Mouse (Mus musculus) liver, postnatal 0 days (tissue): Measurements from ENCODE around the gene Ccdc60. TPM values are rescaled to one million over a fixed set of nuclear protein-coding genes. Genes with fewer than 3 reads are reported as not detected.

Experiments
- ATAC-seq: fragments of 200-750 bp; cut with Nextera tagmentation; 2 replicates; pipeline ENCODE4 v1.8.0; 2017; ENCODE audit warnings: mild to moderate bottlenecking, moderate library complexity
- DNase-seq: peaks from one replicate; pipeline ENCODE4 v3.0.0-alpha.2; 2016
- H3K27ac ChIP-seq: fragments of 300-500 bp; sonication (generic); 2 replicates; pipeline ENCODE4 v1.5.1; 2014; ENCODE audit warnings: antibody characterized with exemption, moderate library complexity, mild to moderate bottlenecking, low read depth
- H3K27me3 ChIP-seq: fragments of 300-500 bp; sonication (generic); 2 replicates; pipeline ENCODE4 v1.6.1; 2014; ENCODE audit warnings: low read length, control low read depth, mixed read lengths; ENCODE audit not compliant: insufficient read depth
- H3K36me3 ChIP-seq: fragments of 300-500 bp; sonication (generic); replicated peaks from 2 replicates; pipeline ENCODE4 v1.6.1; 2014; ENCODE audit warnings: mild to moderate bottlenecking, control low read depth, low read length, moderate library complexity, mixed read lengths; ENCODE audit not compliant: insufficient read depth
- H3K4me1 ChIP-seq: fragments of 300-500 bp; sonication (generic); 2 replicates; pipeline ENCODE4 v1.6.1; 2014; ENCODE audit warnings: antibody characterized with exemption, mild to moderate bottlenecking, control low read depth; ENCODE audit not compliant: insufficient read depth
- H3K4me2 ChIP-seq: fragments of 300-500 bp; sonication (generic); 2 replicates; pipeline ENCODE4 v1.6.1; 2014; ENCODE audit warnings: low read depth, mild to moderate bottlenecking, low read length, moderate library complexity, mixed read lengths
- H3K4me3 ChIP-seq: fragments of 300-500 bp; sonication (generic); 2 replicates; pipeline ENCODE4 v1.5.1; 2014; ENCODE audit warnings: low read depth, low read length
- H3K9ac ChIP-seq: fragments of 300-500 bp; sonication (generic); replicated peaks from 2 replicates; pipeline ENCODE4 v1.6.1; 2014; ENCODE audit warnings: mild to moderate bottlenecking, moderate library complexity
- H3K9me3 ChIP-seq: fragments of 300-500 bp; sonication (generic); 2 replicates; pipeline ENCODE4 v1.6.1; 2016; ENCODE audit warnings: mild to moderate bottlenecking, control low read depth, low read length, mixed read lengths
- CTCF ChIP-seq: sonication (generic); IDR thresholded peaks from 2 replicates; pipeline ENCODE4 v1.5.1; 2016; ENCODE audit warnings: antibody characterized with exemption, low read depth
- EP300 ChIP-seq: IDR thresholded peaks from 2 replicates; pipeline ENCODE4 v1.6.1; 2016; ENCODE audit warnings: antibody characterized with exemption, low read depth, mild to moderate bottlenecking
- WGBS: fragments of 180-500 bp; shearing (Covaris S2); extraction: QIAGEN DNeasy Blood & Tissue Kit; methylation state at CpG from one replicate; pipeline ENCODE4 v1.1.7; 2014; ENCODE audit not compliant: insufficient replicate concordance; 5-methylcytosine and 5-hydroxymethylcytosine counted together
- polyA plus RNA-seq: library from polyadenylated mRNA; unstranded; fragments of >200 nt; fragmentation: Nextera tagmentation; extraction: Ambion mirVana; gene quantifications from 2 replicates; pipeline ENCODE4 v1.2.1, GENCODE M21; 2015

The Ccdc60 gene
- polyA plus RNA-seq, 1 experiment from 2014 or later: not detected

DNA sequence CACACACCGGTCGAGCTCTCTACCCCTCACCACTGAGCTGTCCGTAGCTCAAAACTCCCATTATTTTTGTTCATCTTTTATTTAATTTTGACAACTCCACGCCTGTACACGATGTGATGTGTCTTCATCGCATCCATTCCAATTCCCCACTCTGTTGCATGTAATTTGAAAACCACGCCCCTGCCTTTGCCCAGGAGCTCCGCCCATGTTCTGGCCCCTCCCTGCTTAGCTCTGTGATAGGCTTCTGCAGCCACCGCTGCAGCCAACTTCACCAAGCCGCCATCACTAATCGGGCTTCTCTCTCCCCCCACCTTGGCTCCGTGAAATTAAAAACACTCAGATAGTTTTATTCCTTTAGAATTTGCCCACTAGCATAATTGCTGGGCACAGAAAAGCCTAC is 144.1 kb downstream of the Ccdc60 start:
- no peak for ATAC-seq
- Histone ChIP-seq H3K4me1 (no peaks in the 10 kb centered on the region), H3K4me2 (no peak overlapping the region), H3K4me3 (no peak overlapping the region), H3K9me3 (no peaks in the 10 kb centered on the region), H3K27ac (no peak overlapping the region), H3K36me3 (no peaks in the 10 kb centered on the region), H3K9ac (no peak overlapping the region), H3K27me3 (no peaks in the 10 kb centered on the region)
- TF ChIP-seq CTCF (no peak), EP300 (no peak)
- WGBS: 65% methylated on average over 12 of the region's 12 CpGs
- no peak for DNase-seq

DNA sequence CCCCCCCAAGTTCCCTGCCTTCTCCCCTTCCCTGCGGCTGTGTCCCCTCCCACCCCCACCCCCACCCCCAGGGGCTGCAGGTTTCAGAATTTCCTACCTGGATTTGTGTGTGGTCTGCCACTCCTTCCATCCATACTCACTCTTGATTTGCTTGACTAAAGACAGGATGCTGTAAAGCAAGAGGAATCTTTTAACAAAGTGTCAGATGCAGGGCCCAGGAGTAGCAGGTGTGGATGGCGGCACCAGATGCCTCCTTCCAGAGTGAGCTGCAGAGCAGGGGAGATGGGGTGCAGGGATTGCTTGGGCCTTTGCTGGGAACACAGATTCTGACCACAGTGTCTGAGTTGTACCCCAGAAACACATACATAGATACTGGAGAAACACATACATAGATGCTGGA is 148.1 kb downstream of the Ccdc60 start:
- H3K4me1 ChIP-seq: no peaks in the 10 kb centered on the region
- DNase-seq (no peak), ATAC-seq (no peak)
- no peak overlapping the region for H3K9ac ChIP-seq
- WGBS: 69% methylated on average over 2 of the region's 2 CpGs
- H3K9me3 ChIP-seq: no peaks in the 10 kb centered on the region
- H3K27me3 ChIP-seq: no peaks in the 10 kb centered on the region
- H3K4me2 ChIP-seq: no peak overlapping the region
- H3K27ac ChIP-seq: no peak overlapping the region
- H3K4me3 ChIP-seq: no peak overlapping the region
- H3K36me3 ChIP-seq: no peaks in the 10 kb centered on the region
- TF ChIP-seq EP300 (no peak), CTCF (no peak)

DNA sequence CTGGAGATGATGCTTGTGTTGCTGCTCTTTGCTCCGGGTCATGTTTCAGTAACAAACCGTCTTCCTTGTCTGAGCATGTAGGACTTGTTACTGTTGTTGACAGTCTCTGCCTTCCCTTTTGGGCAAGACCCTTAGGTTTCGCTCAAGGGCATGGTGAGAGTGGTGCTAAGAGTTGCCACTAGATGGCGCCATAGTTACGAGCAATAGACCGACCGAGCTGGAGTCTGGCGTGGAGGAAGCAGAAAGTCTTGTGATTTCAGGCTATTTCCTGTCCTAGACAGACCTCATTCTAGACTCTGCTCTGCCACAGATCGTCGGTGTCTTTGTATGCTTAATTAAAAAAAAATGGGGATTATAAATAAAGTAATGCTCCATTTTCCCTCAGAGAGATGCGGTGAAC is 165.4 kb downstream of the Ccdc60 start:
- Histone ChIP-seq H3K9me3 (no peaks in the 10 kb centered on the region), H3K9ac (no peak overlapping the region), H3K36me3 (no peaks in the 10 kb centered on the region), H3K27me3 (no peaks in the 10 kb centered on the region), H3K4me3 (no peak overlapping the region), H3K27ac (no peak overlapping the region), H3K4me2 (no peak overlapping the region), H3K4me1 (no peaks in the 10 kb centered on the region)
- DNase-seq (peak; percentile 73), ATAC-seq (peak; percentile 41; the same call in 1 of the 2 replicates)
- peak; percentile 91 for TF ChIP-seq CTCF
- TF ChIP-seq EP300: no peak
- WGBS: 10% methylated on average over 11 of the region's 11 CpGs

DNA sequence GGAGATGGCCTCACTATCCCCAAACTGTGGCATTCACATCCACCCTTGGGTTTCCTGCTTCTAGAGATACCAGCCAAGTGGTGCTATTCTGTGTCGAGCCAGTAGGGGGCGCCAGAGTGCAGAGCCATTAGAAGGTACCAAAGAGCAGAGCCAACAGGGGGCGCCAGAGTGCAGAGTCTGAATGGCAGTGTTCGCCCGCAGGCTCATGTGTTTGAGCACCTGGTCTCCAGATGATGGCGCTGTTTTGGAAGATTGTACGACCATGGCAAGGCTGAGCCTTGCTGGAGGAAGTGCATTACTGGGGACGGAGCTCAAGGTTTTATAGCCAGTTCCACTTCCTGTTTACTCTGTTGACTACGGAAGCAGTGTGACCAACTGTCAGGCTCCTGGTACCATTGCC is 172.2 kb downstream of the Ccdc60 start:
- no peak overlapping the region for H3K4me2 ChIP-seq
- no peak overlapping the region for H3K27ac ChIP-seq
- ATAC-seq (no peak), DNase-seq (peak; percentile 77)
- no peaks in the 10 kb centered on the region for H3K9me3 ChIP-seq
- H3K27me3 ChIP-seq: no peaks in the 10 kb centered on the region
- no peak for TF ChIP-seq EP300
- TF ChIP-seq CTCF: peak; percentile 97
- whole genome bisulfite sequencing: 18% methylated on average over 9 of the region's 9 CpGs
- no peak overlapping the region for H3K9ac ChIP-seq
- H3K36me3 ChIP-seq: no peaks in the 10 kb centered on the region
- no peak overlapping the region for H3K4me3 ChIP-seq
- H3K4me1 ChIP-seq: no peaks in the 10 kb centered on the region

DNA sequence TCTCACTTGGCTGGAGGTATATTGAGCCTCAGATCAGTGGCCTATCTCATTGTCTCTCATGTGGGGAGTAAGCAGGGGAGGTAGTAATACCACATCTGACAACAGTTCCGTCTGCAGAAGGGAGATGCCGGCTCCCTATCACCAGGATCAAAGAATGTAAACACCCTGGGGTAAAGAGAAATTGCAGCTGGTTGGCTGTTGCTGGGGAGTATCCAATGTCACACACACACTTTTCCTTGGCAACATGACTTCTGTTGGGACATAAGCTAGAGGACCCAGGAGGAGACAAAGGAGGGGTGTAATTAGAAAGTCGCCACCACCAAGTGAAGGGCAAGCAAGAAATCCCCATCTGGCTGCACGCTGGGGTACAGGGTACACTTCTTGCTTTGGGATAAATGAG is 172.7 kb downstream of the Ccdc60 start:
- no peak for ATAC-seq
- no peak overlapping the region for H3K27ac ChIP-seq
- H3K4me2 ChIP-seq: no peak overlapping the region
- no peaks in the 10 kb centered on the region for H3K9me3 ChIP-seq
- DNase-seq: no peak
- no peak overlapping the region for H3K4me3 ChIP-seq
- TF ChIP-seq CTCF (no peak), EP300 (no peak)
- no peaks in the 10 kb centered on the region for H3K4me1 ChIP-seq
- no peaks in the 10 kb centered on the region for H3K27me3 ChIP-seq
- 48% methylated on average over 4 of the region's 4 CpGs for WGBS
- H3K9ac ChIP-seq: no peak overlapping the region
- no peaks in the 10 kb centered on the region for H3K36me3 ChIP-seq

DNA sequence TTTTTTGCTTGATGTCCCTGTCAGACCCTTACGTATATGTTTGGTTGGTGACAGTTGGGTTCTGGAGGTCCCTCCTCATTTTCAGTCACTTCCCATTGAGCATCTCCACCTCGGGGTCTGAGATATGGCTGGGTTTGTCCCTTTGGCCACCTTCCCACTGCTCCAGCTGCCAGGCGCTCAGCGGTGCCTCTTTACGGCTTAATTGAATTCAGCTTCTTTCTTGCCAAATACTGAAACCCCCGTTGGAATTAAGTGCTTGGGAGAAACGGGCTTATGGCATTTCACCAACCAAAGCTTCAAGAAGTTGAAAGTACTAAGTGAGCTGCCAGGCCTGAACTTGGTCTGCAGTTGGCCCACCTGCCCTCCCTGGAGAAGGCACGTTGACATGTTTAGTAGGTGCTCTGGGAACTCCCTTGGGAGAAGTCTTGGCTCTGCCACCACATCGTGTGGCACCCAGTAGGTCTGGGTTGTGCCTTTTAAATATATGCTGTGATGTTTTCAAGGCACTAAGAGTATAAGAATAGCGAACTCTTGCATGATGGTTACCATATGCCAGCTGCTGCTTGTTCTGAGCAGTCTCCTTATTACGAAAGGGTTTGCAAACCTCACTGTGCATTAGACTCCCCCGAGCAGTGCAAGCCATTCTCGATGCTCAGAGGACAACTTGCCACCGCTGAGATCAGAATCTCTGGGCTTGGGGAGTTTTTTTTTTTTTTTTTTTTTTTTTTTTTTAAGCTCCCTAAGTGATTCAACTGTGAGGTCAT is 173.5 kb downstream of the Ccdc60 start:
- Histone ChIP-seq H3K27ac (no peak overlapping the region), H3K4me2 (no peak overlapping the region), H3K4me3 (no peak overlapping the region), H3K9me3 (no peaks in the 10 kb centered on the region), H3K36me3 (no peaks in the 10 kb centered on the region), H3K4me1 (no peaks in the 10 kb centered on the region), H3K9ac (no peak overlapping the region), H3K27me3 (no peaks in the 10 kb centered on the region)
- 75% methylated on average over 14 of the region's 14 CpGs for WGBS
- TF ChIP-seq EP300 (no peak), CTCF (no peak)
- ATAC-seq (no peak), DNase-seq (no peak)

DNA sequence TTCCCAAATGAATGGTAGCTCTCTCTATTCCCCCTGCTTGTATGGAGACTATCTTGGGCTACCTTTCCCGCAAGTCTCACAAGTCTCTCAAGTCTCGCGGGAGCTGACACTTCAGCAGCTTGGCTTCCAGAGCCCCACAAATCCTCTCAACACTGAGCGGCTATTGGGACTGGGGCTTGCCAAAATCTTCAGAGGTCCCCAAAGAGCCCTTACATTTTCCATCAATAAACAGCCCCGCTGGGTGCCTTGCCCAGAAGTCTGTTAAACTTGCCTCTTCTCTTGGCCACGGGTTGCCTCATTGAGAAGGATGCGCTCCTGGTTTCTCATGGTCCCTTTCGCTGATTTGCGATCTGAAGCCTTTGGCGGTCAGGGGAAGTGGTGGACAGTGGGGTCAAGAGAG is 180.1 kb downstream of the Ccdc60 start:
- DNase-seq (no peak), ATAC-seq (no peak)
- H3K27ac ChIP-seq: no peak overlapping the region
- no peaks in the 10 kb centered on the region for H3K9me3 ChIP-seq
- WGBS: 88% methylated on average over 10 of the region's 10 CpGs
- TF ChIP-seq CTCF: no peak
- no peak for TF ChIP-seq EP300
- no peak overlapping the region for H3K4me3 ChIP-seq
- H3K4me2 ChIP-seq: no peak overlapping the region
- no peak overlapping the region for H3K9ac ChIP-seq
- no peaks in the 10 kb centered on the region for H3K36me3 ChIP-seq
- H3K4me1 ChIP-seq: no peaks in the 10 kb centered on the region
- no peaks in the 10 kb centered on the region for H3K27me3 ChIP-seq
